Mouse (Mus musculus): ENCODE results near the gene Gm5108. TPM values are rescaled to one million over a fixed set of nuclear protein-coding genes. Genes with fewer than 3 reads are reported as not detected.
A peak's percentile ranks its signal among the peaks of the same experiment; 100 is the strongest.

Gm5108 gene
- polyA plus RNA-seq, 1 experiment from 2014 or later, result not detected

GRCm38 (mm10) chr5:67961708-67962629, 20.5 kb downstream of the Gm5108 start:
- Histone ChIP-seq H3K27ac (replicated peaks) (no peak overlapping the region), H3K9ac (ENCODE audit: low read length) (no peak overlapping the region), H3K4me3 (ENCODE audit: low read depth, low read length) (no peak overlapping the region), H3K27me3 (ENCODE audit: control insufficient read depth, insufficient read depth, low read length) (no peaks in the 10 kb centered on the region), H3K36me3 (ENCODE audit: control insufficient read depth, insufficient read depth, low read length) (no peaks in the 10 kb centered on the region), H3K9me3 (ENCODE audit: control insufficient read depth, low read length) (no peaks in the 10 kb centered on the region), H3K4me2 (replicated peaks; ENCODE audit: low read depth) (no peak overlapping the region), H3K4me1 (replicated peaks; ENCODE audit: control insufficient read depth, insufficient read depth) (no peaks in the 10 kb centered on the region)
- DNase-seq (ENCODE audit: low spot score) (no peak), ATAC-seq (ENCODE audit: low FRiP score, low TSS enrichment) (no peak)
- TF ChIP-seq CTCF (IDR thresholded peaks at IDR 0.05; ENCODE audit: low read depth), result no peak
- no peak for TF ChIP-seq EP300 (optimal IDR thresholded peaks at IDR 0.05)
- WGBS, result 76% methylated on average over 7 of the region's 7 CpGs

- Histone ChIP-seq H3K9ac (ENCODE audit: low read length) (no peak overlapping the region), H3K36me3 (ENCODE audit: control insufficient read depth, insufficient read depth, low read length) (no peaks in the 10 kb centered on the region), H3K4me2 (replicated peaks; ENCODE audit: low read depth) (no peak overlapping the region), H3K27ac (replicated peaks) (no peak overlapping the region), H3K27me3 (ENCODE audit: control insufficient read depth, insufficient read depth, low read length) (no peaks in the 10 kb centered on the region), H3K4me3 (ENCODE audit: low read depth, low read length) (no peak overlapping the region), H3K4me1 (replicated peaks; ENCODE audit: control insufficient read depth, insufficient read depth) (no peaks in the 10 kb centered on the region), H3K9me3 (ENCODE audit: control insufficient read depth, low read length) (no peaks in the 10 kb centered on the region)
- TF ChIP-seq EP300 (optimal IDR thresholded peaks at IDR 0.05) (no peak), CTCF (IDR thresholded peaks at IDR 0.05; ENCODE audit: low read depth) (no peak)
- DNase-seq (ENCODE audit: low spot score) (no peak), ATAC-seq (ENCODE audit: low FRiP score, low TSS enrichment) (no peak)
- 77% methylated on average over 7 of the region's 7 CpGs for WGBS
These were observed 28.1 kb downstream of the Gm5108 start for GRCm38 (mm10) chr5:67969536-67969935.

- Histone ChIP-seq H3K9ac (ENCODE audit: low read length) (no peak overlapping the region), H3K4me1 (replicated peaks; ENCODE audit: control insufficient read depth, insufficient read depth) (no peaks in the 10 kb centered on the region), H3K36me3 (ENCODE audit: control insufficient read depth, insufficient read depth, low read length) (no peaks in the 10 kb centered on the region), H3K27me3 (ENCODE audit: control insufficient read depth, insufficient read depth, low read length) (no peaks in the 10 kb centered on the region), H3K9me3 (ENCODE audit: control insufficient read depth, low read length) (no peaks in the 10 kb centered on the region), H3K4me3 (ENCODE audit: low read depth, low read length) (no peak overlapping the region), H3K27ac (replicated peaks) (no peak overlapping the region), H3K4me2 (replicated peaks; ENCODE audit: low read depth) (no peak overlapping the region)
- ATAC-seq (ENCODE audit: low FRiP score, low TSS enrichment) (no peak), DNase-seq (ENCODE audit: low spot score) (no peak)
- TF ChIP-seq EP300 (optimal IDR thresholded peaks at IDR 0.05) (no peak), CTCF (IDR thresholded peaks at IDR 0.05; ENCODE audit: low read depth) (no peak)
- WGBS, result 55% methylated on average over 3 of the region's 3 CpGs
These were observed 40.6 kb downstream of the Gm5108 start for GRCm38 (mm10) chr5:67981946-67982526.

- no peak for TF ChIP-seq EP300 (optimal IDR thresholded peaks at IDR 0.05)
- no peak for TF ChIP-seq CTCF (IDR thresholded peaks at IDR 0.05; ENCODE audit: low read depth)
- Histone ChIP-seq H3K9ac (ENCODE audit: low read length) (no peak overlapping the region), H3K9me3 (ENCODE audit: control insufficient read depth, low read length) (no peaks in the 10 kb centered on the region), H3K4me3 (ENCODE audit: low read depth, low read length) (no peak overlapping the region), H3K4me1 (replicated peaks; ENCODE audit: control insufficient read depth, insufficient read depth) (no peaks in the 10 kb centered on the region), H3K36me3 (ENCODE audit: control insufficient read depth, insufficient read depth, low read length) (no peaks in the 10 kb centered on the region), H3K27me3 (ENCODE audit: control insufficient read depth, insufficient read depth, low read length) (no peaks in the 10 kb centered on the region), H3K27ac (replicated peaks) (no peak overlapping the region), H3K4me2 (replicated peaks; ENCODE audit: low read depth) (no peak overlapping the region)
- peak; percentile 41 for DNase-seq (ENCODE audit: low spot score)
- ATAC-seq (ENCODE audit: low FRiP score, low TSS enrichment), result peak; percentile 87; the same call in 1 of the 2 replicates
These were observed 49.0 kb downstream of the Gm5108 start for GRCm38 (mm10) chr5:67990426-67990825.

- no peak for ATAC-seq (ENCODE audit: low FRiP score, low TSS enrichment)
- WGBS, result 92% methylated on average over 6 of the region's 6 CpGs
- TF ChIP-seq CTCF (IDR thresholded peaks at IDR 0.05; ENCODE audit: low read depth) (no peak), EP300 (optimal IDR thresholded peaks at IDR 0.05) (no peak)
- Histone ChIP-seq H3K4me3 (ENCODE audit: low read depth, low read length) (no peak overlapping the region), H3K9me3 (ENCODE audit: control insufficient read depth, low read length) (no peaks in the 10 kb centered on the region), H3K27ac (replicated peaks) (no peak overlapping the region), H3K9ac (ENCODE audit: low read length) (no peak overlapping the region), H3K4me1 (replicated peaks; ENCODE audit: control insufficient read depth, insufficient read depth) (no peaks in the 10 kb centered on the region), H3K4me2 (replicated peaks; ENCODE audit: low read depth) (no peak overlapping the region), H3K27me3 (ENCODE audit: control insufficient read depth, insufficient read depth, low read length) (no peaks in the 10 kb centered on the region), H3K36me3 (ENCODE audit: control insufficient read depth, insufficient read depth, low read length) (no peaks in the 10 kb centered on the region)
- DNase-seq (ENCODE audit: low spot score), result no peak
These were observed 61.1 kb downstream of the Gm5108 start for GRCm38 (mm10) chr5:68002611-68003010.

GRCm38 (mm10) chr5:68003904-68004303, 62.4 kb downstream of the Gm5108 start:
- no peaks in the 10 kb centered on the region for H3K36me3 ChIP-seq (ENCODE audit: control insufficient read depth, insufficient read depth, low read length)
- H3K27me3 ChIP-seq (ENCODE audit: control insufficient read depth, insufficient read depth, low read length), result no peaks in the 10 kb centered on the region
- H3K27ac ChIP-seq (replicated peaks), result no peak overlapping the region
- no peak overlapping the region for H3K9ac ChIP-seq (ENCODE audit: low read length)
- no peaks in the 10 kb centered on the region for H3K9me3 ChIP-seq (ENCODE audit: control insufficient read depth, low read length)
- no peak overlapping the region for H3K4me2 ChIP-seq (replicated peaks; ENCODE audit: low read depth)
- TF ChIP-seq CTCF (IDR thresholded peaks at IDR 0.05; ENCODE audit: low read depth), result no peak
- TF ChIP-seq EP300 (optimal IDR thresholded peaks at IDR 0.05), result no peak
- no peak overlapping the region for H3K4me3 ChIP-seq (ENCODE audit: low read depth, low read length)
- DNase-seq (ENCODE audit: low spot score), result no peak
- H3K4me1 ChIP-seq (replicated peaks; ENCODE audit: control insufficient read depth, insufficient read depth), result no peaks in the 10 kb centered on the region
- no peak for ATAC-seq (ENCODE audit: low FRiP score, low TSS enrichment)
- 74% methylated on average over 2 of the region's 2 CpGs for WGBS

All from stomach, postnatal 0 days (tissue).